ENCODE assay signal across 8 mouse cellular contexts in the genomic region with DNA sequence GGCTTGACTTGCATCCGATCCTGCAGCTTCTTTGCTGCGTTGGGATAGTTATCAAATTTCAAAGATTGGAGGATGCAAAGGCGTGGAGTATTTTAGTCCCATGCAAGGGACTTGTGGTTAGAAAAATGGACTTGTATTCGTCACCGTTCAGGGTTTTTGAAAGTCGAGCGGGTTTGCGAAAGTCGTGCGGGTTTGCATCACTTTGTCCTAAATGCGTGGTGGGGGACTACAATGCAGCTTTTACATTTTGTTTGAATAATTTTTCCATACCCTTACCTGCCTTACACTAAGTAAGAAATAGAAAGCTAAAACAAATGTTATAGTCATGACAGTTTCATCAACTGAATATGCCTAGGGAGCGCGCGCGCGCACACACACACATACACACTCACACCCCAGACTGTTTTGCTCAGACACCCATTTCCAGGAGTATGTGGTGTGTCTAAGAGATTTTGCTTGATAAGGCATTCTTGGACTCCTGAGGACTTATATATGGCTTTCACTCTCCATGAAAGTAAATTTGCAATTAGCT. TPM values are rescaled to one million over a fixed set of nuclear protein-coding genes. Genes with fewer than 3 reads are reported as not detected.
DNase-seq lines count a peak whose midpoint lies in the region; ATAC-seq and TF ChIP-seq lines count a peak whose summit lies in the region.

No protein-coding gene starts in this region.

- WGBS in lung, adult 2 months, result 8% methylated on average over 16 of the region's 16 CpGs
- 14% methylated on average over 16 of the region's 16 CpGs for WGBS in embryonic facial prominence, embryonic 10.5 days
- 12% methylated on average over 16 of the region's 16 CpGs for WGBS in midbrain, embryonic 14.5 days

- H3K4me2 ChIP-seq in midbrain, embryonic 14.5 days (ENCODE audit: low read length), result peak overlapping the region; percentile 74

- peak overlapping the region; percentile 98 for H3K9ac ChIP-seq in midbrain, embryonic 14.5 days (replicated peaks; ENCODE audit: low read length)

- no peaks in the 10 kb centered on the region for H3K4me1 ChIP-seq in lung, adult 2 months (ENCODE audit: control insufficient read depth, insufficient read depth, low read length)
- peaks cover 10% of the 10 kb centered on the region; the same call in 1 of the 2 replicates for H3K4me1 ChIP-seq in embryonic facial prominence, embryonic 10.5 days
- 0 out of 2 replicates have a peak, but pooled peaks cover 8% of the 10 kb centered on the region for H3K4me1 ChIP-seq in midbrain, embryonic 14.5 days (ENCODE audit: control insufficient read depth, insufficient read depth, low read length)

- CTCF ChIA-PET in Patski (lab: Charles Lee), result interaction anchor here (0.9 to 2.0 kb wide), 4 partner anchors 9 to 25 kb away, joined by 3 to 4 read pairs (median 4); no protein-coding TSS in a partner anchor

- no peak for TF ChIP-seq CTCF in lung, adult 2 months (IDR thresholded peaks at IDR 0.05; ENCODE audit: insufficient read depth, low read length)
- TF ChIP-seq CTCF in Patski (IDR thresholded peaks at IDR 0.05), result no peak

- peak overlapping the region; percentile 69 for H3K4me3 ChIP-seq in lung, adult 2 months (replicated peaks; ENCODE audit: extremely low read depth, low read depth, low read length)
- peak overlapping the region; percentile 94 for H3K4me3 ChIP-seq in embryonic facial prominence, embryonic 10.5 days
- H3K4me3 ChIP-seq in midbrain, embryonic 14.5 days (replicated peaks; ENCODE audit: low read depth, low read length), result peak overlapping the region; percentile 95

- peaks cover 8% of the 10 kb centered on the region for H3K27me3 ChIP-seq in Patski
- H3K27me3 ChIP-seq in embryonic facial prominence, embryonic 10.5 days (replicated peaks; ENCODE audit: low read depth, poor library complexity, severe bottlenecking), result no peaks in the 10 kb centered on the region
- H3K27me3 ChIP-seq in midbrain, embryonic 14.5 days (ENCODE audit: control insufficient read depth, insufficient read depth, low read length), result no peaks in the 10 kb centered on the region

- POLR2A ChIA-PET in Patski (lab: Charles Lee), result interaction anchor here (0.7 kb wide), 1 partner anchor 28 kb away, joined by 3 read pairs; no protein-coding TSS in a partner anchor

- peak overlapping the region; percentile 98 for H3K27ac ChIP-seq in embryonic facial prominence, embryonic 10.5 days (replicated peaks)
- peak overlapping the region; percentile 94 for H3K27ac ChIP-seq in midbrain, embryonic 14.5 days (replicated peaks; ENCODE audit: low read depth, low read length)

- TF ChIP-seq POLR2A in lung, adult 2 months (IDR thresholded peaks at IDR 0.05; ENCODE audit: borderline replicate concordance, extremely low read depth, low read depth, low read length), result no peak

- peaks cover 34% of the 10 kb centered on the region for H3K36me3 ChIP-seq in embryonic facial prominence, embryonic 10.5 days (replicated peaks)
- H3K36me3 ChIP-seq in midbrain, embryonic 14.5 days (ENCODE audit: control insufficient read depth, insufficient read depth, low read length), result peaks cover 14% of the 10 kb centered on the region

- in situ Hi-C loops in Patski (cut with MboI; ENCODE audit: low pct_unique_long_range_greater_than_20kb), result no loop called here

- peak; percentile 22 for ATAC-seq in Patski
- ATAC-seq in inflammation-experienced regulatory T-cells, adult 6 months, result peak; percentile 35
- 0 out of 2 replicates have a peak, but pooled peaks have one; percentile 6 for ATAC-seq in midbrain, embryonic 14.5 days (ENCODE audit: low FRiP score, low TSS enrichment)

- no peak for DNase-seq in lung, adult 2 months
- DNase-seq in lung, adult 18-20 months, result no peak
- no peak for DNase-seq in Patski (ENCODE audit: low read depth, low spot score)
- DNase-seq in embryonic facial prominence, embryonic 10.5 days (ENCODE audit: low spot score), result peak; percentile 56
- DNase-seq in midbrain, embryonic 14.5 days, result peak; percentile 54
- DNase-seq in adrenal gland, adult (ENCODE audit: inconsistent age in 2 of 2, low spot score in 1 of 2), result no peak
- DNase-seq in right cerebral cortex, postnatal 25 days, result no peak

- H3K9me3 ChIP-seq in embryonic facial prominence, embryonic 10.5 days, result no peaks in the 10 kb centered on the region
- H3K9me3 ChIP-seq in midbrain, embryonic 14.5 days (ENCODE audit: control insufficient read depth, low read length), result no peaks in the 10 kb centered on the region

RNA-seq across cellular contexts. Expression of a gene that starts 0.7 kb away (rescaled TPM):
- polyA plus RNA-seq in lung, adult 2 months (2012; rRNA removed), result 4.8 and 5.4 TPM in 2 replicates
- 27.5 TPM for polyA plus RNA-seq in Patski (2021)
- 48.4 and 49.5 TPM in 2 replicates for polyA plus RNA-seq in embryonic facial prominence, embryonic 10.5 days (2016; fragmentation: Nextera tagmentation; extraction: Ambion mirVana)
- polyA plus RNA-seq in inflammation-experienced regulatory T-cells, adult 6 months (2017; shearing (Covaris generic)), result 1 to 10 TPM; 6.2 to 9.6 (median 8.7) TPM
- 46.7 and 53.8 TPM in 2 replicates for polyA plus RNA-seq in midbrain, embryonic 14.5 days (2014; fragmentation: Nextera tagmentation; extraction: Ambion mirVana)

RNA-seq across cellular contexts. Expression of a gene that starts 15.0 kb away (rescaled TPM):
- polyA plus RNA-seq in lung, adult 2 months (2012; rRNA removed), result 1.1 and 4.3 TPM in 2 replicates
- polyA plus RNA-seq in Patski (2021), result not detected
- polyA plus RNA-seq in embryonic facial prominence, embryonic 10.5 days (2016; fragmentation: Nextera tagmentation; extraction: Ambion mirVana), result not detected in 2 replicates
- not detected for polyA plus RNA-seq in inflammation-experienced regulatory T-cells, adult 6 months (2017; shearing (Covaris generic))
- polyA plus RNA-seq in midbrain, embryonic 14.5 days (2014; fragmentation: Nextera tagmentation; extraction: Ambion mirVana), result not detected in 2 replicates

RNA-seq across cellular contexts. Expression of a gene that starts 34.7 kb away (rescaled TPM):
- 16.0 and 17.2 TPM in 2 replicates for polyA plus RNA-seq in lung, adult 2 months (2012; rRNA removed)
- polyA plus RNA-seq in Patski (2021), result 33.8 TPM
- polyA plus RNA-seq in embryonic facial prominence, embryonic 10.5 days (2016; fragmentation: Nextera tagmentation; extraction: Ambion mirVana), result 22.9 and 26.0 TPM in 2 replicates
- 10 to 100 TPM; 67.8 to 92.0 (median 70.5) TPM for polyA plus RNA-seq in inflammation-experienced regulatory T-cells, adult 6 months (2017; shearing (Covaris generic))
- polyA plus RNA-seq in midbrain, embryonic 14.5 days (2014; fragmentation: Nextera tagmentation; extraction: Ambion mirVana), result 34.5 and 34.9 TPM in 2 replicates

Comparison
In these comparisons a context has a peak if more than half of its experiments do, and no peak if none do; other contexts are left out.
1. DNase-seq: peak in embryonic facial prominence, embryonic 10.5 days (single experiment) and midbrain, embryonic 14.5 days (single experiment); none in lung, adult 2 months (single experiment), lung, adult 18-20 months (0 of 2), Patski (single experiment), adrenal gland, adult (0 of 2) and right cerebral cortex, postnatal 25 days (single experiment).
2. Peak in every context shown above with its lines, with median percentiles within 50 percentile points of each other: H3K4me3 ChIP-seq and ATAC-seq.